Mouse (Mus musculus): Measurements from ENCODE around the gene Tlcd2. TPM values are rescaled to one million over a fixed set of nuclear protein-coding genes. Genes with fewer than 3 reads are reported as not detected.

Tlcd2 gene
- polyA plus RNA-seq, 1 experiment: 11.4 TPM

DNA sequence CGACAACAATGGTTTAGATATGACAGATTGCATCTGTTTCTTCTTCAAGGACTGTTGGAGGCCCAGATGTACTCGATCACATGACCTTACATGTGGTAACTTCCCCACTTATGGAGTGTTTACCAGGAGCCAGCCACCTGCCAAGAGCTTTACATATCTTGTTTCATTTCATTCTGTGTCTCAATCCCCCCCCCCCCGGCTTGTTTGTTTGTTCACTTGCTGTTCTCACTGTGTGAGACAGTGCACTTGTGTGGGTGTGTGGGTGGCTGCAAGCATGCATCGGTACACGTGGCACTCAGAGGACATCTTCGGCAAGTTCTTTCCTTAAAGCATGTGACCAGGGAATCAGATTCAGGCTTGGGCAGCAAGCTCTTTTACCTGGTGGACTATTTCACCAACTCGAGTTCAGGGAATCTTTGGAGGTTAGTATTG is 5.1 kb upstream of the Tlcd2 start:
- Histone ChIP-seq H3K4me3 (ENCODE audit: insufficient read depth, low read length) (no peak overlapping the region), H3K27ac (ENCODE audit: insufficient read depth, low read length) (no peak overlapping the region)
- TF ChIP-seq POLR2A (IDR thresholded peaks at IDR 0.05; ENCODE audit: low read depth, low read length) (no peak), CTCF (IDR thresholded peaks at IDR 0.05; ENCODE audit: borderline replicate concordance, insufficient read depth, low read length) (no peak)

DNA sequence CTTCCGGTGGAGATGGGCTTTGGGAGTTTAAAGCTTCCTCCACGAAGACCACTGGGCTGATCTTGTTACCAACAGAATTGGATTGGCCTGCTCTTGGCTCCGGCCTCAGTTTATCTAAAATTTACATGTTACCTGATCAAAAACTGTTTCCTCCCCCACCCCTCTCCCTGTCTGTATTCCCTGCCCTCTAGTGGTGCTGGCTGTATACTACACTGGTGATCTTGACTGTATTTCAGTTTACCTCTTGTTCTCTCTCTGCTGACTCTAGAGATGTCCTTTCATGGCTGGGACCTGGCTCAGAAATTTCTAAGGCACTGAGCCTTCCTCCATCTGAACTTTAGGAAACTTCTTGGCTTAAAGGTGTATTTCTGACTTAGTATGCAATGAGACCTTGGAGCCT is 3.3 kb upstream of the Tlcd2 start:
- Histone ChIP-seq H3K4me3 (ENCODE audit: insufficient read depth, low read length) (no peak overlapping the region), H3K4me1 (ENCODE audit: control insufficient read depth, insufficient read depth, low read length) (peaks cover 14% of the 10 kb centered on the region), H3K27ac (ENCODE audit: insufficient read depth, low read length) (peak overlapping the region; percentile 100)
- TF ChIP-seq POLR2A (IDR thresholded peaks at IDR 0.05; ENCODE audit: low read depth, low read length): no peak
- TF ChIP-seq CTCF (IDR thresholded peaks at IDR 0.05; ENCODE audit: borderline replicate concordance, insufficient read depth, low read length): no peak

More for the DNA sequence above, 5.1 kb upstream of the Tlcd2 start:
- H3K4me1 ChIP-seq (ENCODE audit: control insufficient read depth, insufficient read depth, low read length): peaks cover 14% of the 10 kb centered on the region

DNA sequence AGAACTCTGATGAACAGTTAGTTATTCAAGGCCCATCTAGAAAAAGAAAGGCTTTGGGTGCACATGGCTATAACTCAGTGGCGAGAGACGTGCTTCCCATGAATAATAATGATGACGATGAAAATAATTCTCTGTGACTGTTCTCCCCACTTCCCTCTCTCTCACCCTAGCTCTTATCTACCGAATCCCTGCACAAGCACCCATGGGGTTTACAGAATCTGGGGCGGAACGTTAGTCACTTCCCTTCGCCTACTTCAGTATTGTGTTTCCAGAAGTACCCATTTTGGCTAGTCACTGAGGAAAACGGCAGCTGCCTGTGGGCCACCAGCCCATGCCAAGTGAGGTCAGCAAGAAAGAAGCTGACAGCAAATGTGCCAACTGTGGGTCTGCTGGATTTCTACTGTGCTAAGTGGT is 2.9 kb upstream of the Tlcd2 start:
- H3K27ac ChIP-seq (ENCODE audit: insufficient read depth, low read length): peak overlapping the region; percentile 100
- no peak overlapping the region for H3K4me3 ChIP-seq (ENCODE audit: insufficient read depth, low read length)
- no peak for TF ChIP-seq CTCF (IDR thresholded peaks at IDR 0.05; ENCODE audit: borderline replicate concordance, insufficient read depth, low read length)
- TF ChIP-seq POLR2A (IDR thresholded peaks at IDR 0.05; ENCODE audit: low read depth, low read length): no peak
- H3K4me1 ChIP-seq (ENCODE audit: control insufficient read depth, insufficient read depth, low read length): peaks cover 14% of the 10 kb centered on the region

DNA sequence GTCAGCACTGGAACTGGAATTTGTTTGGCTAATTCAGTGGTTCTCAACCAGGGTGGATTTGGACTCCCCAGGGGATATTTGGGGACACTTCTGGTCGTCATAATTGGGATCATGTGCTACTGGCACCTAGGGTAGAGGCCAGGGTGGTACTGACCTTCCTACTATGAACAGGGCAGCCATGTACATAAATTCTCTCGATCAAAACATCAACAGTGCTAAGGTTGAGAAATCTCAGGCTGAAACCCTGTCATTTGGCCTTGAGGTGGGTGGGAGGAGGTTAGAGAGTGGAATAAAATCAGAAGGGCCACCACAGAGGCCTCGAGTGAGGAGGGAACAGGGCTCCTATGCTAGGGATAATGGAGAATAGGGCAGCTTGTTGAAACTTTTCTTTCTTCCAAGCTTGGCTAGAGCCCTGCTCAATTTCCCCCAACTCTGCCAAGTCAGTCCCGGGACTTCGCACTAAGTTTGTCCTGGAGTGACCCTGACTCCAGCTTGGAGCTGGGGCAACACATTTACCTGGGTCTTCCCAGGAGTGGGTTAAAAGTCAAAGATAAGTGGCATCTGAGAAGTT is 2.3 kb upstream of the Tlcd2 start:
- H3K27ac ChIP-seq (ENCODE audit: insufficient read depth, low read length): peak overlapping the region; percentile 100
- no peak overlapping the region for H3K4me3 ChIP-seq (ENCODE audit: insufficient read depth, low read length)
- no peak for TF ChIP-seq POLR2A (IDR thresholded peaks at IDR 0.05; ENCODE audit: low read depth, low read length)
- TF ChIP-seq CTCF (IDR thresholded peaks at IDR 0.05; ENCODE audit: borderline replicate concordance, insufficient read depth, low read length): no peak
- H3K4me1 ChIP-seq (ENCODE audit: control insufficient read depth, insufficient read depth, low read length): peaks cover 14% of the 10 kb centered on the region

DNA sequence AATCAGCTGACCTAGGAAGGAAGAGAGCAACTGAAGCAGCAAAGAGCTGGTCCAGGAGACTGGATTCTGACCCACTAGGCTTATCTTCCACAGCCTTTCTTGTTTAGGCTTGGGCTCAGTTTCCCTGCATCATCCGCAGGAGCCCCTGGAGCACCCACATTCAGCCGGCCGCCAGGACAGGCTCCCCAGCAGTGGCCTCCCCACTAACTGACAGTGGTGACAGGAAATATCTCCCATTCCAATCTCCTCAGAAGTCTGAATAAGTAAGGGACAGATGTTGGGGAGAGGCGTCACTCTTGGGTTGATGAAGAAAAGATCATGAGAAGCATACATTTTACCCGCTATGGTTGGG is 1.8 kb upstream of the Tlcd2 start:
- H3K27ac ChIP-seq (ENCODE audit: insufficient read depth, low read length): peak overlapping the region; percentile 100
- no peak overlapping the region for H3K4me3 ChIP-seq (ENCODE audit: insufficient read depth, low read length)
- peaks cover 17% of the 10 kb centered on the region for H3K4me1 ChIP-seq (ENCODE audit: control insufficient read depth, insufficient read depth, low read length)
- no peak for TF ChIP-seq CTCF (IDR thresholded peaks at IDR 0.05; ENCODE audit: borderline replicate concordance, insufficient read depth, low read length)
- TF ChIP-seq POLR2A (IDR thresholded peaks at IDR 0.05; ENCODE audit: low read depth, low read length): no peak

DNA sequence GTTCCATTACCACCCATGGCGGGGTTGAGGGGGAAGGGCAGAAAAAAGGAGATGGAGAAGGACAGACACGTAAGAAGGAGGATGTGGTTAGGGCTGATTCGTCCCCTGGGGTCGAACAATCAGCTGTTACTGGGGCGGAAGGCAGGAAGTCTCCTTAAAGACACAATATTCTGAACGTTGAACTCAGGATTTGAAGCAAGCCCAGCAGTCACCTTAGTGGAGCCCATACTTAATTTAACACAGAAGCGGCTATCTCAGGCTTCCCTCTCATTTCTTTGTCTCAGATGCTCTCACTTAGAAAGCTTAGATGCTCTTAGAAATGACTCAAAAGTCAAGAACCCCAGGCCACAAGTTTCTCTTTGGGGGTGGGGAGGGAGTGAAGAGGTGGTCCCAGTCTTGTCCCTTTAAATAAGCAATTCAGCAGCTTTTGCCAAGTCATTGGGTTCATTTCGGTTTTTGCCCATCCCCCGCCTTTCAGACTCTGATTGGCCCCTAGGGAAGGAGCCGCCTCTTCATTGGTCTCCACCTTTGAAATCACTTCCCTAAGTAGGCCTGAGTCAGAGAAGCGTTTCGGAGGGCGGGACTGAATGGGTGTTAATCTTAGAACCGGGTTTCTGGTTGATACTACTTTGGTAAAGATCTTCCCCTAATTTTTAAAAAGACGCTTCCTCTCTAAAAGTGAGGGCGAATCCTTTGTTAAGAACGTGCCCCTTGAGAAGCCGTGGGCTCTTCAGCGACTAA is 1.2 kb upstream of the Tlcd2 start:
- peak overlapping the region; percentile 57 for H3K4me3 ChIP-seq (ENCODE audit: insufficient read depth, low read length)
- peaks cover 22% of the 10 kb centered on the region for H3K4me1 ChIP-seq (ENCODE audit: control insufficient read depth, insufficient read depth, low read length)
- TF ChIP-seq POLR2A (IDR thresholded peaks at IDR 0.05; ENCODE audit: low read depth, low read length) (peak; percentile 65), CTCF (IDR thresholded peaks at IDR 0.05; ENCODE audit: borderline replicate concordance, insufficient read depth, low read length) (no peak)
- H3K27ac ChIP-seq (ENCODE audit: insufficient read depth, low read length): peak overlapping the region; percentile 100

DNA sequence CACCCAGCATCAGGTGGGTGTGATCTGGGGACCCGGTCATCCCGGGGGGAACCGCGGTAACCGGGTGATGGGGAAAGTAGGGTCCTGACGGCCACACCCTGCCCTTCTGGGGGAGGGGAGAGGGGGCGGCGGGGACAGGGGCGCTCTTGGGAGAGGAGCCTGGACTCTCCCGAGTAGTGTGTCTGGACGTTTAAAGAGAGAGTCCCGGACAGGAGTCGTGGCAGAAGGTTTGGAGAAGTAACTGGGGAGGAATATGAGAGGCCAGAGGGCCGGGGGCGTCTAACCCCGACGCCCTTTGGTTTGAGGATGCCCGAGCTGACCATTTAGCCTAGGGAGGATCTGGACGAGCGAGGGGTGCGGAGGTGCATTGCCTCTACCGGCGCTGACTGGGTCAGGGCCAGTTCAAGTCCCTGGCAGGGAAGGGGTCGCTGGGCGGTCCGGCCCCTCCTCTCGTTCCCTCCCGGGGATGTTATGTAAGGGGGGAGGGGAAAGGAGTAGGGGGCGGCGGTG is 283 bp downstream of the Tlcd2 start:
- TF ChIP-seq POLR2A (IDR thresholded peaks at IDR 0.05; ENCODE audit: low read depth, low read length) (peak; percentile 39; the same call in 1 of the 2 replicates), CTCF (IDR thresholded peaks at IDR 0.05; ENCODE audit: borderline replicate concordance, insufficient read depth, low read length) (no peak)
- Histone ChIP-seq H3K27ac (ENCODE audit: insufficient read depth, low read length) (peak overlapping the region; percentile 97), H3K4me1 (ENCODE audit: control insufficient read depth, insufficient read depth, low read length) (peaks cover 24% of the 10 kb centered on the region), H3K4me3 (ENCODE audit: insufficient read depth, low read length) (peak overlapping the region; percentile 79)

DNA sequence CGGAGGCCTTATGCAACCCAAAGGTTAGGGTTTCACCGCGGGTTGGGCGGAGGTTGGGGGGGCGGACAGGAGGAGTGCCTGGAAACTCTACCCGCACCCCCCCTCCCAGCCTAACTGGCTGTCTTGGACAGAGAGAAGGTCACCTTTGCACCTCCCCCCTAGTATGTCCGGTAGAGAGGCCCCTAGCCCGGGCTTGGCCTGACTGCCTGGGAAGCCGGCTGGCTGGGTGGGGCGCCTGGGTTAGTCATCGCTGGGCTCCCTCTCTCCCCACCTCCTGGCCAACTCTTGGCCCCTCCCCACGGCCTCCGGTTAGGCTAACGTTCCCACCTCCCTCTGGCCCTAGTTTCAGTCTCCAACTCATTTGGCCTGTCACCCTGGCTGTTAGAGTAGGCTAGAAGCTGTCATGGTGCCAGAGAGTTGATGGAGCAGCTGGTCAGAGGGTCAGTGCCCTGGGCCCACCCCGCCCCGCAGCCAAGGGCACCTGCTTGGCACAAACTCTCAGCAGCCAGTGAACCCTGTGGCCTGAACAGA is 803 bp downstream of the Tlcd2 start:
- H3K27ac ChIP-seq (ENCODE audit: insufficient read depth, low read length): peak overlapping the region; percentile 97
- peaks cover 26% of the 10 kb centered on the region for H3K4me1 ChIP-seq (ENCODE audit: control insufficient read depth, insufficient read depth, low read length)
- peak; percentile 57 for TF ChIP-seq POLR2A (IDR thresholded peaks at IDR 0.05; ENCODE audit: low read depth, low read length)
- TF ChIP-seq CTCF (IDR thresholded peaks at IDR 0.05; ENCODE audit: borderline replicate concordance, insufficient read depth, low read length): no peak
- peak overlapping the region; percentile 79 for H3K4me3 ChIP-seq (ENCODE audit: insufficient read depth, low read length)

DNA sequence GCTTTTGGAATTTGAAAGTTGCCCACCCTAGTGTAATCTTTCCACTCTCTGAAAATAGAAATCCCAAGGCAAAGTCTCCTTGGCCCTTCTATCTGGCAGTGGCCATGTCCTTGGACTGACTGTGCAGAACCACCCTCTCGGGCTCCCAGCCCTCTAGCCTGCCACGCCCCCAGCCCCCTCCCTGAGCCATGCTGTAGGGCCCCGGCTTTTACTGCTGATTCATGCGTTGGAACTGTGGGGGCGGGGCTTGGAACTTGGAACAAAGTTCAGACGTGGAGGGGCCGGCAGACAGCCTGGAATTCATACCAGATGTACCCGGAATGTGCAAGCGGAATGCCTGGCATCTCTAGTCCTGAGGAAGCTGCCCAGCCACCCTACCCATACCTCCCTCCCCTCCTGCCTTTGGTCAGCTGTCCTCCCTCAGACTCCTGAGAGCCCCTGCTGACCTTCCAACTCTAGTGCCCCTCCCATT is 1.4 kb downstream of the Tlcd2 start:
- peaks cover 26% of the 10 kb centered on the region for H3K4me1 ChIP-seq (ENCODE audit: control insufficient read depth, insufficient read depth, low read length)
- H3K4me3 ChIP-seq (ENCODE audit: insufficient read depth, low read length): peak overlapping the region; percentile 79
- peak overlapping the region; percentile 97 for H3K27ac ChIP-seq (ENCODE audit: insufficient read depth, low read length)
- no peak for TF ChIP-seq CTCF (IDR thresholded peaks at IDR 0.05; ENCODE audit: borderline replicate concordance, insufficient read depth, low read length)
- TF ChIP-seq POLR2A (IDR thresholded peaks at IDR 0.05; ENCODE audit: low read depth, low read length): peak; percentile 60

DNA sequence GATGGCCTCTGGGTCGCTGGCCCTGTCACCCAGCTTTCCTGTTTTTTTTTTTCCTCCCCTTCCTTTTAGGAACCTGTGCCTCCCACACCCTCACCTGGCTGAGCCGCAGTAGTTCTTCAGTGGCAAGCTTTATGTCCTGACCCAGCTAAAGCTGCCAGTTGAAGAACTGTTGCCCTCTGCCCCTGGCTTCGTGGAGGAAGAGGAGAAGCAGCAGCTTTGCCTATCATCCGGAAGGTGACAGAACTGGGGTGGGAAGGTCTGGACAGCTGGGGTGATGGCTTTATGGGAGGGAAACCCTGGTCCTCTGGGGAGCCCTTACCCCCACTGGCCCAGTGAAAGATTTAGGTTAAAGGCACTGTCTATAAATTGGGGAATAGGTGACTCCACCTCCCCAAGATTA is 2.1 kb downstream of the Tlcd2 start:
- Histone ChIP-seq H3K4me3 (ENCODE audit: insufficient read depth, low read length) (peak overlapping the region; percentile 79), H3K4me1 (ENCODE audit: control insufficient read depth, insufficient read depth, low read length) (peaks cover 24% of the 10 kb centered on the region), H3K27ac (ENCODE audit: insufficient read depth, low read length) (peak overlapping the region; percentile 63)
- TF ChIP-seq CTCF (IDR thresholded peaks at IDR 0.05; ENCODE audit: borderline replicate concordance, insufficient read depth, low read length): no peak
- no peak for TF ChIP-seq POLR2A (IDR thresholded peaks at IDR 0.05; ENCODE audit: low read depth, low read length)
